Mouse (Mus musculus) liver, adult 2 months (tissue): ENCODE measurements around the gene Slc16a2.

Experiments
- CTCF ChIP-seq: fragments of 200-500 bp; IDR thresholded peaks from 2 replicates; pipeline ENCODE4 v1.5.1; 2011; ENCODE audit warnings: low read depth, low read length, control low read depth
- POLR2A ChIP-seq: fragments of 200-500 bp; IDR thresholded peaks from 2 replicates; pipeline ENCODE4 v1.6.1; 2011; ENCODE audit warnings: low read length, control low read depth; ENCODE audit not compliant: insufficient read depth; ENCODE audit errors: extremely low read depth

DNA sequence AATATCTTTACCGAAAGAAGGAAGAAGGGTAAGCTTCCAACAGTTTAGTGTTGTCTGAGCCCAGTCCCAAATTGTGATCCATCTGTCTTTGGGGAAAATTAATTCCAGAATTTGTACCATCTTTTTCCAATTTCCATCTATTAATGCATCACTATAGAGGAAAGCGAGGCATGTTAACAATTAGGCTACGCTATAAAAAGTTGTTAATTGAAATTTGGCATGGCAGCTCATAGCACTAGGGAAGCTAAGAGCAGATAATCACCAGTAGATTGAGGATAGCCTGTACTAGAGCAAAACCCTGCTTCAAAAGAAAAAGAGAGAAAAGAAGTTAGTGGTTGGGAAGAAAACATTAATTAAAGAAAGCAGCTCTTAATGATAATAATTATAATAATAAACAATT, 41.1 kb upstream of the Slc16a2 start:
- TF ChIP-seq CTCF, result no peak
- TF ChIP-seq POLR2A, result no peak
